Comparison of ENCODE assay signal across 20 mouse cellular contexts in the genomic region with DNA sequence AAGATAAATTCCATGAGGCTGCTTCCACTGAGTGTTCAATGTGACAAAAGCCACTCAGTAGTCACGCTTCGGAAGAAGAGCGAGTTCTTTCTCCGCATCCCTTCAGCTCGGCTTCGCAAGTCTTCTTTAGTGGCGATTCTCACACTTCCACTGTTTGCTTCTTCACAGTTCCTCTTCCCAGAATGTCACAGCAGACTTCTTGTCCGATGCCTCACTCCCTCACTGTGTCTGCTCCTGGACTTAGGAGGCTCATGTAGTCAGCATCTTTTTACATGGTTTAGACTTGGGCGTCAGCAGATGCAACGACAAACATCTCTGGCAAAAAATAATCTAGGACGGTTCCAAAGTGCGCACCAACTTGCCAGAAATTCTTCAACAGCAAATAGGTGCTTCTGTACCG.
DNase-seq lines count a peak whose midpoint lies in the region; ATAC-seq lines count a peak whose summit lies in the region.
"Had no signal": no experiment of that assay in that cellular context is flagged by ENCODE, and none has a peak within 500 bp of the region (broad histone marks: within the 10 kb centered on the region; RNA-seq: fewer than 3 reads in every experiment).

No protein-coding gene starts in this region.

- DNase-seq in forebrain, embryonic 10.5 days (ENCODE audit: extremely low spot score, low spot score) = no peak
- DNase-seq in frontal cortex, adult 2 months (ENCODE audit: extremely low spot score in 1 of 2, low spot score in 1 of 2) = peak; percentile 26 to 40
- DNase-seq in frontal cortex, postnatal 25 days (ENCODE audit: low spot score in 2 of 2) = no peak
- DNase-seq in right cerebral cortex, adult 18-20 months = peak; percentile 31
- no peak for DNase-seq in right cerebral cortex, postnatal 4 days
- peak; percentile 27 for DNase-seq in telencephalon, adult 2 months (ENCODE audit: low read depth, low spot score)
- no peak for DNase-seq in layer of hippocampus, adult 8-10 months (ENCODE audit: low spot score in 2 of 2)
- DNase-seq: adrenal gland, adult 2 months; adrenal gland, postnatal 10 days; adrenal gland, postnatal 25 days; cerebellum, adult 11-12 months; cerebellum, adult 2 months; cerebellum, adult 9-10 months; cerebellum, postnatal 14 days; forebrain, postnatal 0 days had no signal

- no peak for ATAC-seq in forebrain, embryonic 16.5 days
- ATAC-seq: forebrain, embryonic 14.5 days; forebrain, postnatal 0 days had no signal

- no peaks in the 10 kb centered on the region for H3K27me3 ChIP-seq in forebrain, embryonic 10.5 days (ENCODE audit: poor library complexity, severe bottlenecking)
- no peaks in the 10 kb centered on the region for H3K27me3 ChIP-seq in forebrain, embryonic 16.5 days (replicated peaks; ENCODE audit: control insufficient read depth, insufficient read depth, low read length)
- H3K27me3 ChIP-seq: embryonic facial prominence, embryonic 12.5 days; forebrain, embryonic 12.5 days had no signal

- WGBS in forebrain, embryonic 10.5 days = 94% methylated on average over 13 of the region's 13 CpGs
- 89% methylated on average over 13 of the region's 13 CpGs for WGBS in forebrain, embryonic 16.5 days

- H3K4me1 ChIP-seq in forebrain, embryonic 10.5 days = peaks cover 8% of the 10 kb centered on the region
- H3K4me1 ChIP-seq in forebrain, embryonic 16.5 days (replicated peaks; ENCODE audit: control insufficient read depth, insufficient read depth, low read length) = no peaks in the 10 kb centered on the region
- H3K4me1 ChIP-seq: embryonic facial prominence, embryonic 10.5 days; embryonic facial prominence, embryonic 12.5 days had no signal

- no peak overlapping the region for H3K9ac ChIP-seq in forebrain, embryonic 16.5 days (replicated peaks; ENCODE audit: low read depth, low read length)
- H3K9ac ChIP-seq: embryonic facial prominence, embryonic 12.5 days; forebrain, embryonic 12.5 days; forebrain, postnatal 0 days had no signal

- peaks cover 6% of the 10 kb centered on the region; the same call in 1 of the 2 replicates for H3K36me3 ChIP-seq in forebrain, embryonic 10.5 days (replicated peaks)
- no peaks in the 10 kb centered on the region for H3K36me3 ChIP-seq in forebrain, embryonic 16.5 days (ENCODE audit: control insufficient read depth, insufficient read depth)

- H3K4me2 ChIP-seq in forebrain, embryonic 16.5 days (ENCODE audit: low read length) = no peak overlapping the region
- H3K4me2 ChIP-seq: embryonic facial prominence, embryonic 12.5 days; forebrain, embryonic 12.5 days had no signal

- no peaks in the 10 kb centered on the region for H3K9me3 ChIP-seq in forebrain, embryonic 10.5 days
- H3K9me3 ChIP-seq in forebrain, embryonic 16.5 days (ENCODE audit: control insufficient read depth, low read length) = no peaks in the 10 kb centered on the region
- H3K9me3 ChIP-seq: embryonic facial prominence, embryonic 10.5 days; embryonic facial prominence, embryonic 12.5 days; forebrain, embryonic 12.5 days had no signal

- 0 out of 2 replicates have a peak overlapping the region, but pooled peaks have one; percentile 8 for H3K27ac ChIP-seq in forebrain, embryonic 10.5 days
- H3K27ac ChIP-seq in forebrain, embryonic 16.5 days (ENCODE audit: low read length) = no peak overlapping the region
- H3K27ac ChIP-seq: embryonic facial prominence, embryonic 12.5 days; forebrain, embryonic 12.5 days had no signal

- H3K4me3 ChIP-seq in forebrain, embryonic 10.5 days = no peak overlapping the region
- H3K4me3 ChIP-seq in forebrain, embryonic 16.5 days (replicated peaks; ENCODE audit: low read length) = no peak overlapping the region
- H3K4me3 ChIP-seq: embryonic facial prominence, embryonic 10.5 days; embryonic facial prominence, embryonic 12.5 days; forebrain, embryonic 12.5 days had no signal

Comparison
In these comparisons a context has a peak if more than half of its experiments do, and no peak if none do; other contexts are left out.
1. DNase-seq: peak in frontal cortex, adult 2 months (2 of 2), right cerebral cortex, adult 18-20 months (single experiment) and telencephalon, adult 2 months (single experiment); none in forebrain, embryonic 10.5 days (single experiment), frontal cortex, postnatal 25 days (0 of 2), right cerebral cortex, postnatal 4 days (single experiment) and layer of hippocampus, adult 8-10 months (0 of 2).